In the genomic region with DNA sequence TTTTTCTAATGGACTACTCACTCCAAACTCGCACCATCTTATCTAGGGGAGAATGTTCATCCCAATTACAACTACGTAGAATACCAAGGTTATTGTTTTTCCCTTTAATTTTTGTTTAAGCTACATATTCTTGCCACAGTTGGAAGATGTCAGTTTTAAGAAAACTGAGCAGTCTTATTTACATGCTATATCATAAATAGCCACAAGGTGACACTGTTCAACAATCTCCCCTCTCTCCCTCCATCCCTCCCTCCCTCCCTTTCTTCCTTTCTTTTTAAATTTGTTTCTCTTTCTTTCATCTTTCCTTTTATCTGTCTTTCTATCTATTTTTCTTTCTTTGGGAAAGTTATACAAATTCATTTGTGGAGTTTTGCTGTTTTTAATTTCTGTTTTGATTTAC, we compare ENCODE assay signal across 11 mouse cellular contexts. TPM values are rescaled to one million over a fixed set of nuclear protein-coding genes. Genes with fewer than 3 reads are reported as not detected.
DNase-seq lines count a peak whose midpoint lies in the region; ATAC-seq and TF ChIP-seq lines count a peak whose summit lies in the region.
"Had no signal": no experiment of that assay in that cellular context is flagged by ENCODE, and none has a peak within 500 bp of the region (broad histone marks: within the 10 kb centered on the region; RNA-seq: fewer than 3 reads in every experiment).

No protein-coding gene starts in this region.

- H3K27ac ChIP-seq in hindbrain, postnatal 0 days = no peak overlapping the region
- H3K27ac ChIP-seq in hindbrain, embryonic 12.5 days = no peak overlapping the region
- H3K27ac ChIP-seq: kidney, embryonic 15.5 days; midbrain, embryonic 12.5 days had no signal

- H3K9ac ChIP-seq in hindbrain, postnatal 0 days (replicated peaks; ENCODE audit: low read length) = no peak overlapping the region
- no peak overlapping the region for H3K9ac ChIP-seq in hindbrain, embryonic 12.5 days
- H3K9ac ChIP-seq: kidney, embryonic 15.5 days; midbrain, embryonic 12.5 days had no signal

- H3K4me3 ChIP-seq in hindbrain, postnatal 0 days (ENCODE audit: low read length) = no peak overlapping the region
- H3K4me3 ChIP-seq in hindbrain, embryonic 12.5 days = no peak overlapping the region
- H3K4me3 ChIP-seq: kidney, embryonic 15.5 days; midbrain, embryonic 12.5 days had no signal

- DNase-seq in hindbrain, postnatal 0 days (ENCODE audit: low spot score) = peak; percentile 54
- DNase-seq in 416B (ENCODE audit: low read depth) (peak; percentile 57), ES-CJ7 (ENCODE audit: low read depth, low spot score) (peak; percentile 41)
- DNase-seq in yolk sac, embryonic 10.5 days (ENCODE audit: low spot score) = no peak
- DNase-seq: thymus, adult 18-20 months had no signal

- H3K36me3 ChIP-seq in hindbrain, postnatal 0 days (ENCODE audit: insufficient read depth, low read length) = no peaks in the 10 kb centered on the region
- no peaks in the 10 kb centered on the region for H3K36me3 ChIP-seq in hindbrain, embryonic 12.5 days
- H3K36me3 ChIP-seq: kidney, embryonic 15.5 days; midbrain, embryonic 12.5 days had no signal

- no peaks in the 10 kb centered on the region for H3K9me3 ChIP-seq in hindbrain, postnatal 0 days (ENCODE audit: low read length)
- H3K9me3 ChIP-seq in hindbrain, embryonic 12.5 days (replicated peaks) = no peaks in the 10 kb centered on the region
- H3K9me3 ChIP-seq: kidney, embryonic 15.5 days; midbrain, embryonic 12.5 days had no signal

- no peak overlapping the region for H3K4me2 ChIP-seq in hindbrain, postnatal 0 days (ENCODE audit: low read depth, low read length)
- H3K4me2 ChIP-seq in hindbrain, embryonic 12.5 days (replicated peaks) = no peak overlapping the region
- H3K4me2 ChIP-seq: kidney, embryonic 15.5 days; midbrain, embryonic 12.5 days had no signal

- no peak for ATAC-seq in hindbrain, postnatal 0 days
- no peak for ATAC-seq in hindbrain, embryonic 12.5 days (ENCODE audit: low FRiP score)
- ATAC-seq in erythroid progenitor cell, adult 5-6 weeks (replicated peaks; ENCODE audit: low FRiP score, poor library complexity, severe bottlenecking) = 0 out of 2 replicates have a peak, but pooled peaks have one; percentile 70
- no peak for ATAC-seq in cerebellum, adult (ENCODE audit: insufficient number of reproducible peaks, low FRiP score, low TSS enrichment)

- peak; percentile 78 for TF ChIP-seq CTCF in hindbrain, postnatal 0 days (IDR thresholded peaks at IDR 0.05; ENCODE audit: low read depth)

- 0 out of 2 replicates have a peak, but pooled peaks cover 6% of the 10 kb centered on the region for H3K27me3 ChIP-seq in hindbrain, postnatal 0 days (ENCODE audit: insufficient read depth, low read length)
- peaks cover 13% of the 10 kb centered on the region for H3K27me3 ChIP-seq in hindbrain, embryonic 12.5 days

- WGBS in hindbrain, postnatal 0 days = 23% methylated on average over 2 of the region's 2 CpGs
- WGBS in hindbrain, embryonic 12.5 days = 22% methylated on average over 2 of the region's 2 CpGs

- no peaks in the 10 kb centered on the region for H3K4me1 ChIP-seq in hindbrain, postnatal 0 days (ENCODE audit: insufficient read depth, low read length)
- H3K4me1 ChIP-seq in hindbrain, embryonic 12.5 days = no peaks in the 10 kb centered on the region
- H3K4me1 ChIP-seq: kidney, embryonic 15.5 days; midbrain, embryonic 12.5 days had no signal

RNA-seq across cellular contexts. Expression of gene Mak, which starts 5.6 kb away (rescaled TPM):
- 0.18 and 1.2 TPM in 2 replicates for total RNA-seq in hindbrain, postnatal 0 days (2014; rRNA removed)
- 1.3 and 1.4 TPM in 2 replicates for polyA plus RNA-seq in hindbrain, postnatal 0 days (2015; fragmentation: Nextera tagmentation; extraction: Ambion mirVana)
- polyA plus RNA-seq in hindbrain, embryonic 12.5 days (2016; fragmentation: Nextera tagmentation; extraction: Ambion mirVana) = 1.2 and 1.9 TPM in 2 replicates
- total RNA-seq in erythroid progenitor cell, adult 5-6 weeks (2015; ENCODE audit: low replicate concordance) = not detected in 2 replicates
- total RNA-seq in erythroid progenitor cell, adult 5-6 weeks (2017; ENCODE audit: low replicate concordance) = not detected in 2 replicates

RNA-seq across cellular contexts. Expression of gene Gcm2, which starts 25.7 kb away (rescaled TPM):
- not detected in 2 replicates for total RNA-seq in hindbrain, postnatal 0 days (2014; rRNA removed)
- polyA plus RNA-seq in hindbrain, postnatal 0 days (2015; fragmentation: Nextera tagmentation; extraction: Ambion mirVana) = not detected in 2 replicates
- not detected in 2 replicates for polyA plus RNA-seq in hindbrain, embryonic 12.5 days (2016; fragmentation: Nextera tagmentation; extraction: Ambion mirVana)
- not detected in 2 replicates for total RNA-seq in erythroid progenitor cell, adult 5-6 weeks (2015; ENCODE audit: low replicate concordance)
- total RNA-seq in erythroid progenitor cell, adult 5-6 weeks (2017; ENCODE audit: low replicate concordance) = not detected in 2 replicates
- polyA plus RNA-seq: kidney, embryonic 15.5 days; limb, embryonic 11.5 days; midbrain, embryonic 12.5 days had no signal

RNA-seq across cellular contexts. Expression of gene Sycp2l, which starts 29.0 kb away (rescaled TPM):
- not detected in 2 replicates for total RNA-seq in hindbrain, postnatal 0 days (2014; rRNA removed)
- polyA plus RNA-seq in hindbrain, postnatal 0 days (2015; fragmentation: Nextera tagmentation; extraction: Ambion mirVana) = 0.23 TPM in 1 of 2 replicates, not detected in the other
- polyA plus RNA-seq in hindbrain, embryonic 12.5 days (2016; fragmentation: Nextera tagmentation; extraction: Ambion mirVana) = not detected in 2 replicates
- total RNA-seq in erythroid progenitor cell, adult 5-6 weeks (2015; ENCODE audit: low replicate concordance) = not detected in 2 replicates
- not detected in 2 replicates for total RNA-seq in erythroid progenitor cell, adult 5-6 weeks (2017; ENCODE audit: low replicate concordance)
- polyA plus RNA-seq: kidney, embryonic 15.5 days; limb, embryonic 11.5 days; midbrain, embryonic 12.5 days had no signal
